Mouse (Mus musculus) common myeloid progenitor, adult 5-6 weeks (primary cell): ENCODE measurements at regions not wholly inside any gene's neighbourhood (a gene's known extent, or its start where the extent isn't known, plus 50 kb on each side); places are given as distances from the start of the nearest gene placed in this dataset.

Experiments used
- ATAC-seq: replicated peaks from 2 replicates; pipeline ENCODE4 v1.8.0; 2016; ENCODE audit warnings: low read depth, mild to moderate bottlenecking, moderate TSS enrichment, inconsistent platforms; ENCODE audit not compliant: poor library complexity, severe bottlenecking

GRCm38 (mm10) chr1:76053378-76054171 is 507.5 kb downstream of the Slc4a3 start:
- ATAC-seq: no peak

DNA sequence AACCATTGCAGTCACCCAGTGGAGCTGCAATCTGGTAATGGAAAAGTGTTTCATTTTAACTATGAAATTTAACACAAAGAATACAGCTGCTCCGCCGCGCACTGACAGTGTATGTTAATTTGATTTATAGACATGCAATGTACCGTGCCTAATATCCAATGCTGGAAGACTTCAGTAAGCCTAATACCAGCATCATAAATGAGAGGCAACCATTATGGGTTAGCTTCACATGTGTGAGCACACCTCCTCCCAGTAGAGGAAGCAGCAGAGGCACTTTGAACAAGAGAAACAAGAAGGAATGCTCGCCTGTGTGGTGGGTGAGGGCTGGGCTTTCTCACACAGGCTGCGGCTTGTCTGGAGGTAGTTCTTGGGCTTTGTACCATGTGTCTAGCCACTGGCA is 519.7 kb downstream of the Slc4a3 start:
- ATAC-seq: no peak

DNA sequence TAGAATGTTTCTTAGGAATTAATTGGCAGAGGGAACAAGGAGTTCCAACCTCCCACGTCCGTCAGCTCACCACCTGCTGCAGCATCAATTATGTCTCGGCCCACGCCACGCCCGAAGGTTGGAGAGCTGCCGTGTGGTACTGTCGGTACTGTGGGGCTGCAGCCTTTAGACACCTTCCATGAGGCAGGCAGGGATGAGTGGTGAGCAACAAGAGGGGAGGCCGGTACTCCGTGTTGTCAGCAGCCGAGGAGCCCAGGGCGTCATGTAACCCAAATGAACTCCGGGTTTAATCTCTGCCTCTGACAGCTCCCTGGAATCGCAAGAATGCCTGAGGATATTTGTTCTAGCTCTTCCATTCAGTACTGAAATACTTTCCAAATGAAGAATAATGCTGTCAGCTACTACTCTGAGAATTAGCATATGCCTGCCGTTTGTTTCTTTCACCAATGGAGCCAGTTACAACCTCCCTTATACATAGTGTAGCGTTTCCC is 524.8 kb downstream of the Slc4a3 start:
- ATAC-seq: no peak

- ATAC-seq: no peak
These were observed 529.1 kb downstream of the Slc4a3 start for GRCm38 (mm10) chr1:76075213-76075612.

- ATAC-seq: no peak
These were observed 529.8 kb downstream of the Slc4a3 start for GRCm38 (mm10) chr1:76075685-76076455.

DNA sequence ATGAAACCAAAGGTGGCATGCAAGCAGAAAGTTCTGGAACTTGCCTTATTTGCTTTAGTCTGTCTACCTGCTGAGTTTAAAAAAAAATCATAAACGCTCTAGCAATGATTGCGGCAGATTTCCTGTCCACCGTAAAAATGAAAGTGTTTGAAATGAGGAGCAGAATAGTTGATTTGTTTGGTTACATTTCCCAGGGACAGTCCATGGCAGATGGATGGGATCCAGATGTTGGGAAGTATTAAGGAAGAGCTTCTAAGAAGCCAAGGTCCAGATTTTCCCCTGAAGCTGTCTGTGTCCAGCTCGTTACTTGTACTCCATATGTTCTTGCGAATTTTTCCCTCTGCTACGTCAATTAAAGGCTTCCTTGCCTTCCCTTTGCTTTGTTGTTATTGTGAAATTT is 534.2 kb downstream of the Slc4a3 start:
- ATAC-seq: no peak

DNA sequence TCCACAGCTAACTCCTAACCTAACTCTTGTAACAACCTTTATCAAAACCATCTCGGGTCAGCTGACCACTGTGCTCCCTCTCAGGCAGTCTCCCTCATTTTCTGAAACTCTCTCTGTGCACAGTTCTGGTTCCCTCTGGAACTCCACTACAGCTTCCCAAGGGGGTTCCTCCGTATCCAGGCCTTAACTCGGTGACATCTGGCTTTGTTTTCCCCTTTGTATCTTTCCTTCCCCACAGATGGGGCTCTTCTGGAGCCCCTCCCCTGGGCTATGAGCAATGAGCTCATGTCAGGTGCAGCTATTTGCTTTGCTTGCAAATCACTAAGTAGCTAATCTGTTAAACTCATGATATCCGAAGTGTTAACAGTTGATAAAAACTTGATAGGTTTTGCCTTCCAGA is 535.6 kb downstream of the Slc4a3 start:
- ATAC-seq: no peak

DNA sequence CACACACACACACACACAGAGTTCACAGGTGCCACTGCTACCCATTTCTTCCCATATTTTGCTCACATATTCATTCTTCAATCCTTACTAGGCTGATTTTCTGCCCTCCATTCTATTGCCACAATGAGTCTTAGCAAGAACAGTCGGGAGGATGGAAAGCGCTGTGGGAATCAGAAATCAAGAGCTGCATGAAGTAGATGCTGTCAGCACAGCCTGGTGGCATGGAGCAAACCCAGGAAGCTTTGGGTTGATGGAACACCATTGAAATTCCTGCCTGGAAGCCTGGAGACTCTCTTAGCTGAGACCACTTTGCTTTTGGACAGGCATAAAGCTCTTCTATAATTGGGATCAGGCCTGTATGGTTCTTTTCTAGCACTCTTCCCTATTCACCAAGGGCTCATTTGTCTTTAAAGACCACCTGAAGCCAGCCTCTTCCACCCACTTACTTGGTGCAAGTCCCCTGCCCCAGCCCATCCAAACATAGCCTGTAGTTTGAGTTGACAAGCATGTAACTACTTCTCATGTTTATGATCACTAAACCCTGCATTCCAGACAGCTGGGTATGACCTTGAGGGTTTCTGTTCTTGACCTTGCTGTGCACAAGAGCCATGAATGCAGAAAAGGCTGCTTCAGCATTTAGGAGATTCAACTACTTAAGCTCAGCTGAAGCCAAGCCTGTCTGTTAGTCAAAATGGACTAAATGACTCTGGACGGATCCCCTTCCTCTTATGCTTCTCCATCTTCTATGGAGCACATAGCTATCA is 537.4 kb downstream of the Slc4a3 start:
- no peak for ATAC-seq

DNA sequence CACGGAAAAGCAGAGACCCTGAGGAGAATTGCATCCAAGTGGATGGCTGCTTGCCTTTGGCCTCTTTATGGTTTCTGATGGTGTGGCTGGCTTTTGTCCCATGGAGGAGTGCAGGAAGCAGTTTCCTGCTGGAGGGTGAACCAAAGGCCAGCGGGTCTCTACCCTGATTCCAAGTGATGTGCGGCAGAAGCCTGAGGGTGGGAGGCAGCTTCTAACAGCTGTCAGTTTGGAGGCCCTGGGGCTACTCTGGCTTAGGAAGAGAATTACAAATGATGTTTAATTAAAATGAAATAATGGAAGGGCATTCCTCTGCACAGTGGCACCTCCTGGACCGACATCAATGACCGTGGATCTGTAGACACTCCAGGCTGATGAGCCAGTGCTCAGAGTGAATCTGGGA is 545.0 kb downstream of the Slc4a3 start:
- ATAC-seq: no peak

DNA sequence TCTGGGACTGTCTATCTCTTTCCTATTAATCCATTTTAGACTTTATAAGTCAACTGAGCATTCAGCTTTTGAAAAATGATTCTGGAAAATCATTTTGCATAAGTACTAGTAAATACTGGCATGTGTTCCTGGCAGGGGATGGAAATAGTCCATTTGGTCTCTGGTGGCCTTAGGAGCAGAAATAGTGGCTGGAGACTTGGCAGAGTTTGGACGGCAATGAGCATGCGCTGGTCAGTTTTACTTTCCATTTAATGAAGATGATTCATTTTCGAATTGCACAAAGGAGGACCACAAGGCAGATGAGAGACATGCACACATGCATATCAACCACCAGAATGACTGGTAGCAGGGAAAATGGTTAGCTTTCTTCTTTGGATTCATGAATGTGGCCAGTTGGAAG is 567.2 kb downstream of the Slc4a3 start:
- no peak for ATAC-seq

- no peak for ATAC-seq
These were observed 574.8 kb downstream of the Slc4a3 start for GRCm38 (mm10) chr1:76120840-76121239.

DNA sequence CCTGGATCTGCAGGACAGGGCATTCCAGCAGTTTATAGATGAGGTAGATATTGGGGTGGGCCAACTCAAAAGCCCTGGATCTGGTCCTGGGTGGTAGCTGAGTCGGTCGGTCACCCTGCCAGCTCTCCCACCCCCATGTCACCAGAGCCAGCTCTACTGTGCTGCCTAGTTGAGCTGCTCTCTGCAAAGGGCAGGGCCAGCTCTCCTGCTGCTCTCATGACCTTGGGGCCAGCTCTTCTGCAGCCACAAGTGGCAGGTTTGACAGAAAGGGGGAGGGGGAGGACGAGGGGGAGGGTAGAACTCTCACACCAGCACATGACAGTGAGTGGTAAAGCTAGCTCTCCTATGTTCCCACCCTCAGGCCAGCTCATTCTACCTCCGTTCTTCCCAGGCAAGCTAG is 584.3 kb downstream of the Slc4a3 start:
- no peak for ATAC-seq

DNA sequence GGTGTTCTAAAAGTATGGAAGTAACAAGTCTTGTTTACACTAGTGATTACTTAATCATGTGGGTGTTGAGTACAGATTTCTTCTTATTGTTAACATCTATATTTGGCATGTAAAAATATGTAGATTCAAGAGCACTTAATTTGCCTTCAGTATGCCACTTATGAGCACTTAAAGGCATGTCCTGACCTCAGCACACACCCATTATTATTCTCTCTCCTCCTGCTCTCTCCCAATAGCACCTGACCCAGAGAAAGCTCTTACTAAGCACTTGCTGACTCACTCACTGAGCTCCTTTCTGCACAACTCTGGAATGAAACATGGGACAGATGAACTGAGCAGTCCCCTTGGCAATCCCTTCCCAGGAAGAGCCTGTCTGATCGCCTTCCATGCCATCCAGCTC is 590.7 kb downstream of the Slc4a3 start:
- no peak for ATAC-seq

GRCm38 (mm10) chr1:76137701-76138100 is 591.6 kb downstream of the Slc4a3 start:
- no peak for ATAC-seq

DNA sequence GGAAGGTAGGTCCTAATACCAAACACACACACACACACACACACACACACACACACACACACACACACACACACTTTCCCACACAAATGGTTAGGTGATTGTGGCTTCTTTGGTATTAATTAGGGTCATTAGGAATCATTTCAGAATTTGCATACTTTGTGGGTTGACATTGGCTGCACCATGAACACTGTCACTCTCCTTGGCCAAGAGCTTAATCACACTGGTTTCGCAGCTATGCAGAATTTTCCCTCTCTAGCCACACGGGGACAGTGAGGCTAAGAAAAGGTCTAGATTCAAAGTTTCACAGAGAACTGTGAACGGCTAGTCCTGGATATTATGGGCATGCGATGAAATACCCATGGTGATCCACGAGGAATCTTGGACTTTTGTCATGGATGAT is 597.5 kb downstream of the Slc4a3 start:
- ATAC-seq: no peak

DNA sequence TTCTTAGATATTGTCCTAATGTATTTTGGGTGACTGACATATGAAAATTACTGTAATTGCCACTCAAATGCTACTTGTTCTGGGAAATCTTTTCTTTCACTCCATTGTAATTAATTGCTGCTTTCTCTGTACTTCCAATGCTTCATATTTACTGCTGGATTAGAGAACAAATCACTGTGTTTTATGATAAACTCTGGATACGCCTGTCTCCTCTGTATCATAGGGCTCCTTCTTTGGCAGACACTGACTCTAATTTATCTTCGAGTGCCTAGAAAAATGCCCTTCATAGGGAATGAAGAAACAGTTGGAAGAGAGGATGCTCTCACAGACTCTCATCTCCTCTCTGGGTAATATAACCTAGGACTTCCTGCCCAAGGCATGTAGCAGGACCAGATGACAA is 602.9 kb downstream of the Slc4a3 start:
- ATAC-seq: no peak

DNA sequence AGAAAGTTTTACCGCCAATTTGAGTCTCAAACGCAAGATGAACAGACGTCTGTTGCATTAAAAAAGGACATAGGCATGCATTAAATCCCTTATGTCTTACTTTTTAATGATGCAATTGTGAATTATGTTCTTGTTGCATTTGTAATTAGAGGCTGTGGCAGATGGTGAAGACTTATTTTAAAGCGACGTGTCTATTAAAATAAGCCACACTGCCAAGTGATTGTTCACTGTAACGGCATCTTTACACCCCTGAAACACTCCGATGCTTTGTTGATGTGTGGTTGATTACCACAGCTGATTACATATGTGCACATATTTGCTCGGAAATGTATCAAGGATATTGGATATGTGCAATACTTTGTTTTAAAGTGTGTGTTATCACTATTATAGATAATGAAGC is 610.2 kb downstream of the Slc4a3 start:
- no peak for ATAC-seq

DNA sequence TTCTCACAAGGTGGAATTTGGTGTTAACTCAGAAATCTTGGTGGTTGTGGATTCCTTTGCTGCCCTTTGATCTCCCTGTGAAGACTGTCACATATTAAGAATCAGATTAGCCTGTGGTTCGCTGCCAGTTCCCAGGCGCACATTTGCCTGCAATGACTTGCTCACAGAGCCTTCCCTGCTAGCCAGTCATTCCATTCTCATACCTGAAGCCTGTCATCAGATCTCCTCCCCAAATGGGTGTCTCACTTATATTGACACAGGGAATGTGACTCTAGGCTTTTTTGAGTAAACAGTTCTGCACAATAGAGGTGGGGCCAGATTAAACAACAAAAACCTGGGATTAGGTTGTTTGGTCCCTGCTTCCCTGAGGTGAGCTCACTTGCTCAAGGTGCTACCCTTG is 621.4 kb downstream of the Slc4a3 start:
- no peak for ATAC-seq

GRCm38 (mm10) chr1:76181181-76181580 is 635.1 kb downstream of the Slc4a3 start:
- ATAC-seq: no peak

DNA sequence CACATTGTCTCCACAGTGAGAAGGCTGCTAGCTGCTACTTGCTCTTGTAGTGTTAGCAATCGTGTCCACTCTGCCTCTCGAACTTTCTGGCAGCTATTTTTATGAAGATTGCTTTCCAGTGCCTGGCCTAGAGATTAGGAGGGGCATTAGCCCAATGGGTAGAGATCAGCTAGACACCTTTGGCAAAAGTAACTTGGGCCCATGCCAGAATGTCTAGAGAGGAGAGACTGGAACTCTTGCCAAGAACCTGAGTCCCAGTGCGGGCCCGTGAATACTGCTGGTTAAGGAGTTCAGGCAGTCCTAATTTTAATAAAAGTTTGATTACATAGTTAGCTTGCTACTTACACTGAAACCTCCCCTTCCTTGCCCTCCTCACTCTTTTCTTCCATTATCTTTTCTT is 648.8 kb downstream of the Slc4a3 start:
- ATAC-seq: no peak

DNA sequence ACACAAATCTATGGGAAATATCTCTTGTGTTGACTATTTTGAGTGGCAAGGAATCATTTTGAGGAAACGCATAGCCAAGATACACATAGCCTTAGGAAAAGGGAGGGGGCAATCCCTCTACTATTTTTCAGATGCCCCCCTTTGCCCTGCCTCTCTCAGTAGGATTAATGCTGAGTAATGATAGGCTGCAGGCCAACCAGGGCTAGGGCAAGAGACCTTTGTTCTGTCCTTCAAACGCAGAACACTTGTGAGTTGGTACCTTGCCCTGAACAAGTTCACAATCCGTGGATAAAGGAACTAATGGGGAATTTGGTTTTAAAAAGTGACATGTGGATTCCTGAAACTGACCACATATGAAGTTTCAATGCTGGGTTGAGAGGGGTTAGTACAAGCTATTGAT is 651.6 kb downstream of the Slc4a3 start:
- no peak for ATAC-seq
